Mouse (Mus musculus) intestine, embryonic 15.5 days (tissue): ENCODE results near the gene Pde4d. TPM values are rescaled to one million over a fixed set of nuclear protein-coding genes. Genes with fewer than 3 reads are reported as not detected.

ENCODE experiments used
- ATAC-seq: fragments of 200-750 bp; cut with Nextera tagmentation; 2 replicates; pipeline ENCODE4 v1.8.0; 2017; ENCODE audit warnings: moderate TSS enrichment, moderate library complexity
- H3K27ac ChIP-seq: fragments of 300-500 bp; sonication (generic); 2 replicates; pipeline ENCODE4 v1.5.1; 2015; ENCODE audit warnings: mild to moderate bottlenecking, inconsistent platforms
- H3K27me3 ChIP-seq: fragments of 300-500 bp; sonication (generic); replicated peaks from 2 replicates; pipeline ENCODE4 v1.6.1; 2015; ENCODE audit warnings: inconsistent platforms
- H3K36me3 ChIP-seq: fragments of 300-500 bp; sonication (generic); 2 replicates; pipeline ENCODE4 v1.6.1; 2015; ENCODE audit warnings: inconsistent platforms
- H3K4me1 ChIP-seq: fragments of 300-500 bp; sonication (generic); replicated peaks from 2 replicates; pipeline ENCODE4 v1.6.1; 2015; ENCODE audit warnings: inconsistent platforms
- H3K4me2 ChIP-seq: fragments of 300-500 bp; sonication (generic); replicated peaks from 2 replicates; pipeline ENCODE4 v1.6.1; 2015; ENCODE audit warnings: mild to moderate bottlenecking, inconsistent platforms
- H3K4me3 ChIP-seq: fragments of 300-500 bp; sonication (generic); replicated peaks from 2 replicates; pipeline ENCODE4 v1.5.1; 2015; ENCODE audit warnings: inconsistent platforms
- H3K9ac ChIP-seq: fragments of 300-500 bp; sonication (generic); 2 replicates; pipeline ENCODE4 v1.6.1; 2015; ENCODE audit warnings: inconsistent platforms
- H3K9me3 ChIP-seq: fragments of 300-500 bp; sonication (generic); 2 replicates; pipeline ENCODE4 v1.6.1; 2016; ENCODE audit warnings: inconsistent platforms
- WGBS: fragments of 180-500 bp; shearing (Covaris S2); methylation state at CpG from one replicate; pipeline ENCODE4 v1.1.7; 2015; 5-methylcytosine and 5-hydroxymethylcytosine counted together
- polyA plus RNA-seq: library from polyadenylated mRNA; unstranded; fragments of >200 nt; fragmentation: Nextera tagmentation; extraction: Ambion mirVana; gene quantifications from 2 replicates; pipeline ENCODE4 v1.2.1, GENCODE M21; 2015

Pde4d gene
- polyA plus RNA-seq, 1 experiment from 2014 or later = 18.5 TPM

DNA sequence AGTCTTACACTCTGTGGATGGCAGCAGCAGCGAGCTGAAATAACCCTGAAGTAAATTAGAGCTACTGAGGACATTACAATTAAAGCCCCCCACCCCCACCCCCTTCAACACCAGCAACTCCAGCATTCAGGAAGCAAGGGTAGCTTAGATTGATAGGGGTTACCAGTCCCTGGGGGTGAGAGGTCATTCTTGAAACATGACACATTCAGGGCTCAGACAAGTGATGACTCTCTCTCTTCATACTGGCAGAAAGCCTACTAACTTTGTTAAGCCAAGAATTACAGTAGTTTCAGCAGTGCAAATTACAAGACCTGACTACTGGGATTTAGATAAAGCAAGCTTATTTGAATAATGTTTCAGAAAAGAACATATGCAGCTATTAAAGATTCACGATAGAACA, 455.4 kb downstream of the Pde4d start:
- Histone ChIP-seq H3K4me2 (no peak overlapping the region), H3K4me3 (no peak overlapping the region), H3K36me3 (no peaks in the 10 kb centered on the region), H3K9ac (no peak overlapping the region), H3K9me3 (no peaks in the 10 kb centered on the region), H3K27ac (no peak overlapping the region), H3K4me1 (no peaks in the 10 kb centered on the region), H3K27me3 (no peaks in the 10 kb centered on the region)
- WGBS = 56% methylated on average over 2 of the region's 2 CpGs
- no peak for ATAC-seq

DNA sequence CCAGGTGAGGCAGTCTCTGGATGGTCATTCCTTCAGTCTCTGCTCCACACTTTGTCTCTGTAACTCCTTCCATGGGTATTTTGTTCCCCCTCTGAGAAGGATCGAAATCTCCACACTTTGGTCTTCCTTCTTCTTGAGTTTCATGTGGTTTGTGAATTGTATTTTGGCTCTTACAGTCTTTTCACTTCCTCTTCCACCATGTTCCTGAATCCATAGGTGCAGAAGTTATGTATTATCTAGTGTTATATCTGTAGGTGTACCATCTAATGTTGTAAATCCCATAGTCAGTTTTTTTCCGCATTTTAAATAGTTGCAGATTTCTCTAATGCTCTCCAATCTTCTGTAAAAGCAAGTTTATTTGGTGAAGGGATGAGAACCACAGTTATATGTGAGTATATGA, 459.4 kb downstream of the Pde4d start:
- Histone ChIP-seq H3K9me3 (no peaks in the 10 kb centered on the region), H3K27me3 (no peaks in the 10 kb centered on the region), H3K27ac (no peak overlapping the region), H3K9ac (no peak overlapping the region), H3K4me3 (no peak overlapping the region), H3K36me3 (no peaks in the 10 kb centered on the region), H3K4me1 (no peaks in the 10 kb centered on the region), H3K4me2 (no peak overlapping the region)
- no peak for ATAC-seq
- 90% methylated on average over 2 of the region's 2 CpGs for WGBS

DNA sequence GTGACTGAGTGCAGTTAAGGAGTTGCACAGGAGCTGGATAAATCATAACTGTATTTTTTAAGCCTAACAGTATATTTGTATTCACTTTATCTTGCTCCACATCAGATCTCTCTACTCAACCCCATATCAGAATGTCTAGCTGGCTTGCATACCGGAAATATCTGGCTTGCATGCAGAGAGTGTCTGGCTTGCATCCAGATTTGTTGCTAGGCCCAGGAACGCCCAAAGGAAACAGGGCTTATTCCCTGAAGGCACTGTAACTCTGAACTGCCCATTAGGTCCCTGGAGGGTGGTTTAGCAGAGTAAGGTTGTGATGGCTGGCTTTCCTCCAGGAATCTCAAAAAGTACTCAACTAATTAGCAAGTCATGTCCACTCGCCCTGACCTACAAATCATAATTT, 464.9 kb downstream of the Pde4d start:
- H3K27ac ChIP-seq = no peak overlapping the region
- no peak overlapping the region for H3K4me2 ChIP-seq
- no peaks in the 10 kb centered on the region for H3K9me3 ChIP-seq
- no peak overlapping the region for H3K4me3 ChIP-seq
- 64% methylated on average over 3 of the region's 3 CpGs for WGBS
- no peak for ATAC-seq
- no peaks in the 10 kb centered on the region for H3K36me3 ChIP-seq
- H3K4me1 ChIP-seq = no peaks in the 10 kb centered on the region
- no peak overlapping the region for H3K9ac ChIP-seq
- H3K27me3 ChIP-seq = no peaks in the 10 kb centered on the region

- H3K27ac ChIP-seq = no peak overlapping the region
- H3K36me3 ChIP-seq = no peaks in the 10 kb centered on the region
- no peaks in the 10 kb centered on the region for H3K4me1 ChIP-seq
- no peak overlapping the region for H3K4me2 ChIP-seq
- no peaks in the 10 kb centered on the region for H3K9me3 ChIP-seq
- no peak overlapping the region for H3K9ac ChIP-seq
- no peaks in the 10 kb centered on the region for H3K27me3 ChIP-seq
- no peak overlapping the region for H3K4me3 ChIP-seq
- no peak for ATAC-seq
- WGBS = 80% methylated on average over 4 of the region's 4 CpGs
Measured at GRCm38 (mm10) chr13:108921146-108921545, 471.4 kb downstream of the Pde4d start.

DNA sequence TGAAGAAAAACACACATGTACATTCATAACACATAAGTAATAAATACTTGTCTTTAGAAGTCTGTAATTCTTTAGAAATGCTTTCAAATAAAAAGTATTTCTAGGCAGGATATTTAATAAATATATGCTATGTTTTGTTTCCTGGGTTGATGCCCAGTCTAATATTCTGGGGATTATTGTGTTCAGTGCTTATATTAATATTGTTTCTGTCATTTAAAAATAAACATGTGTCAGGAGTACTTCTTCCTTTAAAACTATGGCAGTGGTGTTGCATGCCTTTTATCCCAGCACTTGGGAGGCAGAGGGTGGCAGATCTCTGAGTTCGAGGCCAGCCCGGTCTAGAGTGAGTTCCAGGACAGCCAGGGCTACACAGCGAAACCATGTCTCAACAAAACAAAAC, 485.1 kb downstream of the Pde4d start:
- 87% methylated on average over 3 of the region's 3 CpGs for WGBS
- Histone ChIP-seq H3K4me3 (no peak overlapping the region), H3K27ac (no peak overlapping the region), H3K4me1 (no peaks in the 10 kb centered on the region), H3K36me3 (no peaks in the 10 kb centered on the region), H3K27me3 (no peaks in the 10 kb centered on the region), H3K4me2 (no peak overlapping the region), H3K9me3 (no peaks in the 10 kb centered on the region), H3K9ac (no peak overlapping the region)
- no peak for ATAC-seq

DNA sequence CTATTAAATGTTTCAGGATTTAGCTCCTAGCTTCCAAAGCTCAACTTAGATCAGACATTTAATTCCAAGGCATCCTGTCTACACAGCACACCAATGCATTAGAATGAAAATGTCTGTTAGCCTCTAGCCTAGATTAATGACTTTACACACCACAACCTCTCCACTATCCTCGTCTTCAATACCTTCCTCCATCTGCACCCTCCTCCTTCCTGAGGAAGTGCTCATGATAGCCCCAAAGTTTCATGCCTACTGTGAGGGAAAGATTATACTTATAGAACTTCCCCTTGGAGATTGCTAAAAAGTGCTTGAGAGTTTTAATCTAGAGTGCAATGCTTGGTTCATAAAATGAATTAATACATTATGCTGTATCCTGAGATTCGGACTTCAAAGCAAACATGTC, 487.5 kb downstream of the Pde4d start:
- no peak overlapping the region for H3K9ac ChIP-seq
- no peaks in the 10 kb centered on the region for H3K4me1 ChIP-seq
- no peaks in the 10 kb centered on the region for H3K36me3 ChIP-seq
- no peak overlapping the region for H3K4me3 ChIP-seq
- WGBS = 76% methylated on average over 2 of the region's 2 CpGs
- no peak overlapping the region for H3K27ac ChIP-seq
- H3K27me3 ChIP-seq = no peaks in the 10 kb centered on the region
- no peak overlapping the region for H3K4me2 ChIP-seq
- H3K9me3 ChIP-seq = no peaks in the 10 kb centered on the region
- ATAC-seq = no peak

- Histone ChIP-seq H3K4me3 (no peak overlapping the region), H3K27me3 (no peaks in the 10 kb centered on the region), H3K4me2 (no peak overlapping the region), H3K9me3 (no peaks in the 10 kb centered on the region), H3K4me1 (no peaks in the 10 kb centered on the region), H3K36me3 (no peaks in the 10 kb centered on the region), H3K9ac (no peak overlapping the region), H3K27ac (no peak overlapping the region)
- ATAC-seq = no peak
- 100% methylated on average over 1 of the region's 1 CpGs for WGBS
Measured at GRCm38 (mm10) chr13:108952911-108953310, 503.2 kb downstream of the Pde4d start.

GRCm38 (mm10) chr13:108956059-108956458, 506.3 kb downstream of the Pde4d start:
- H3K4me3 ChIP-seq = no peak overlapping the region

DNA sequence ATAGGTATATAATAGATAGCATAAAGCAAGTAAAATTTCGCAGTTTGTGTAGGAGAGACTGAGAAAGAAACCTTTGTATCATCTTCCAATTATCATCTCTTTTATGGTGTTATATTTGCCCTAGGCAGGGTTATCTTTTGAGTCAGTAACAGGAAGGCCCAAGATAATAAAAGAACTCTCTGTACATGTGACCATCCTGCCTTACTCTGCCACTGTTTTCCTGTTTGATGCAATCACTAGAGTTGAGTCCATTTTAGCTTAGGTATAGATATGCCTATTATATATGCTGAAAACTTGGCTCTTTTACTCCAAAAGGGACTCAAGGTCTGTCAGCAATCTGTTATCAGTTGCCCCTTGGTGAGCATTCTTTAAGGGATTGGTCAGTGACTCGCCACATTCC, 514.3 kb downstream of the Pde4d start:
- no peak overlapping the region for H3K4me2 ChIP-seq
- no peaks in the 10 kb centered on the region for H3K9me3 ChIP-seq
- no peak overlapping the region for H3K9ac ChIP-seq
- H3K36me3 ChIP-seq = no peaks in the 10 kb centered on the region
- ATAC-seq = no peak; the same call in 1 of the 2 replicates
- no peaks in the 10 kb centered on the region for H3K4me1 ChIP-seq
- H3K4me3 ChIP-seq = no peak overlapping the region
- H3K27ac ChIP-seq = no peak overlapping the region
- no peaks in the 10 kb centered on the region for H3K27me3 ChIP-seq
- WGBS = 76% methylated on average over 2 of the region's 2 CpGs

More at GRCm38 (mm10) chr13:108956059-108956458, 506.3 kb downstream of the Pde4d start:
- H3K27ac ChIP-seq = no peak overlapping the region
- no peak overlapping the region for H3K4me2 ChIP-seq
- H3K4me1 ChIP-seq = no peaks in the 10 kb centered on the region
- H3K9ac ChIP-seq = no peak overlapping the region
- WGBS = 87% methylated on average over 4 of the region's 4 CpGs
- ATAC-seq = no peak
- H3K9me3 ChIP-seq = no peaks in the 10 kb centered on the region
- H3K27me3 ChIP-seq = no peaks in the 10 kb centered on the region
- no peaks in the 10 kb centered on the region for H3K36me3 ChIP-seq

- Histone ChIP-seq H3K36me3 (no peaks in the 10 kb centered on the region), H3K9ac (no peak overlapping the region), H3K4me2 (no peak overlapping the region), H3K27ac (no peak overlapping the region), H3K27me3 (no peaks in the 10 kb centered on the region), H3K9me3 (no peaks in the 10 kb centered on the region), H3K4me3 (no peak overlapping the region), H3K4me1 (no peaks in the 10 kb centered on the region)
- 97% methylated on average over 1 of the region's 1 CpGs for WGBS
- no peak for ATAC-seq
Measured at GRCm38 (mm10) chr13:108981144-108981543, 531.4 kb downstream of the Pde4d start.

- H3K9me3 ChIP-seq = no peaks in the 10 kb centered on the region
- no peak for ATAC-seq
- no peaks in the 10 kb centered on the region for H3K4me1 ChIP-seq
- no peaks in the 10 kb centered on the region for H3K27me3 ChIP-seq
- no peak overlapping the region for H3K4me3 ChIP-seq
- H3K4me2 ChIP-seq = no peak overlapping the region
- H3K27ac ChIP-seq = no peak overlapping the region
- H3K9ac ChIP-seq = no peak overlapping the region
- 63% methylated on average over 2 of the region's 2 CpGs for WGBS
- H3K36me3 ChIP-seq = no peaks in the 10 kb centered on the region
Measured at GRCm38 (mm10) chr13:108998739-108999138, 549.0 kb downstream of the Pde4d start.

GRCm38 (mm10) chr13:109024703-109025102, 575.0 kb downstream of the Pde4d start:
- no peak overlapping the region for H3K4me2 ChIP-seq
- no peak overlapping the region for H3K4me3 ChIP-seq
- ATAC-seq = no peak
- H3K36me3 ChIP-seq = no peaks in the 10 kb centered on the region
- no peak overlapping the region for H3K27ac ChIP-seq
- WGBS = 43% methylated on average over 1 of the region's 1 CpGs
- H3K9ac ChIP-seq = no peak overlapping the region
- H3K27me3 ChIP-seq = no peaks in the 10 kb centered on the region
- H3K9me3 ChIP-seq = no peaks in the 10 kb centered on the region
- no peaks in the 10 kb centered on the region for H3K4me1 ChIP-seq

DNA sequence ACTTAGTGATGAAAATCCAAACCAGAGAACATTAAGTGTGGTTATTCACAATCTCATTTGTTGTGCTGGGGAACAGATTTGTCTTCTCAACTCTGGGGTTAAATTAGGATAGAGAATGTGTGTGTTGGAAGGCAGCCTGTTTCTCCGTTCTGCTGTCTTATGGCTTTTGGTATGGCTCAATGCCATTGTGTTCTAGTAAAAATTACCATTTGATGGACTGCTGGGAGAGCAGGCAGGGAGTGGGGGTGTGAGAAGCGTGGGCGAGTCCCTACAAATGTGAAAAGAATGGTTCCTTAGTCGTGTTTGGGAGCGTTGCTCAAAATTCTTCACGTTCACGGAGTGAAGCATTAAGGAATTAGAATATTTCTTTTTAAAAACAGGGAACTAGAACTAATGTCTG, 597.4 kb downstream of the Pde4d start:
- Histone ChIP-seq H3K27ac (no peak overlapping the region), H3K27me3 (no peaks in the 10 kb centered on the region), H3K4me2 (no peak overlapping the region), H3K36me3 (no peaks in the 10 kb centered on the region), H3K9me3 (no peaks in the 10 kb centered on the region), H3K4me1 (no peaks in the 10 kb centered on the region), H3K4me3 (no peak overlapping the region), H3K9ac (no peak overlapping the region)
- ATAC-seq = no peak
- 58% methylated on average over 7 of the region's 7 CpGs for WGBS

- no peak for ATAC-seq
- 69% methylated on average over 2 of the region's 2 CpGs for WGBS
Measured at GRCm38 (mm10) chr13:109052805-109053204, 603.1 kb downstream of the Pde4d start.

More at GRCm38 (mm10) chr13:109052805-109053204, 603.1 kb downstream of the Pde4d start:
- Histone ChIP-seq H3K4me2 (no peak overlapping the region), H3K9me3 (no peaks in the 10 kb centered on the region), H3K4me1 (no peaks in the 10 kb centered on the region), H3K36me3 (no peaks in the 10 kb centered on the region), H3K9ac (no peak overlapping the region), H3K27me3 (no peaks in the 10 kb centered on the region), H3K27ac (no peak overlapping the region), H3K4me3 (no peak overlapping the region)
